In the genomic region with DNA sequence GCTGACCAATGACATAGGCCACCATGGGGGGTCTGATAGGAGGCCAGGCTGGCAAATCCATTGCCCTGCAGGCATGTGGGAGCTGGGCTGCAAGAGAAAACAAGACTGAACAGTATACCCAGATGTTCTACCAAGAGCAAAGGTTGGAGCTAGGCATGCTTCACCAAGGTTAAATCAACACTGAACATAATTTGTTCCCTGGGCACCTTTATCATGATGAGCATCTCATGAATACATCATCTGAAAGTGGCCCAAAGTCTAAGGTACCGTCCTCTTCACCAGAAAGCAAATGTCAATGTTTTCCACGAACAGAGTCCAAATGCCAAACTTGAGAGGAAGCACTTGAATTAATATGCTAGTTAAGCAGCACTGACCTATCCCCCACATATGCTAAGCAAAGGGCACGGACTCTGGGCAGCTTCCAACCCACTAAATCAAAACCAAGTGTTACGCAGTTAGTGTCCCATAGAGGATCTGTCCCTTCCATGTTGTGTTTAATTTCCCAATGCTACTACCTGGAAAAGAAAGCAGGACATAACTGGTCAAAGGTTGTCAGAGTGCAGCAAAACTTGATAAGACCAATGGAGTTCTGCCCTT, we compare ENCODE assay signal across 19 mouse cellular contexts.
"Had no signal": no experiment of that assay in that cellular context is flagged by ENCODE, and none has a peak within 500 bp of the region (broad histone marks: within the 10 kb centered on the region; RNA-seq: fewer than 3 reads in every experiment).

No protein-coding gene starts in this region.

- H3K4me1 ChIP-seq: intestine, embryonic 15.5 days; limb, embryonic 12.5 days; limb, embryonic 15.5 days; liver, embryonic 15.5 days; midbrain, embryonic 12.5 days; midbrain, embryonic 15.5 days; neural tube, embryonic 12.5 days; neural tube, embryonic 15.5 days had no signal

- H3K36me3 ChIP-seq: intestine, embryonic 15.5 days; limb, embryonic 12.5 days; limb, embryonic 15.5 days; liver, embryonic 15.5 days; midbrain, embryonic 12.5 days; midbrain, embryonic 15.5 days; neural tube, embryonic 12.5 days; neural tube, embryonic 15.5 days had no signal

- H3K4me3 ChIP-seq: intestine, embryonic 15.5 days; limb, embryonic 12.5 days; limb, embryonic 15.5 days; liver, embryonic 15.5 days; midbrain, embryonic 12.5 days; midbrain, embryonic 15.5 days; neural tube, embryonic 12.5 days; neural tube, embryonic 15.5 days had no signal

- H3K9ac ChIP-seq: intestine, embryonic 15.5 days; limb, embryonic 12.5 days; limb, embryonic 15.5 days; liver, embryonic 15.5 days; lung, embryonic 14.5 days; midbrain, embryonic 12.5 days; midbrain, embryonic 15.5 days; neural tube, embryonic 12.5 days; neural tube, embryonic 15.5 days had no signal

- H3K27me3 ChIP-seq: intestine, embryonic 15.5 days; limb, embryonic 12.5 days; limb, embryonic 15.5 days; liver, embryonic 15.5 days; midbrain, embryonic 12.5 days; midbrain, embryonic 15.5 days; neural tube, embryonic 12.5 days; neural tube, embryonic 15.5 days had no signal

- H3K27ac ChIP-seq: intestine, embryonic 15.5 days; kidney, postnatal 0 days; limb, embryonic 12.5 days; limb, embryonic 15.5 days; liver, embryonic 15.5 days; macrophage; midbrain, embryonic 12.5 days; midbrain, embryonic 15.5 days; neural tube, embryonic 12.5 days; neural tube, embryonic 15.5 days; stomach, postnatal 0 days had no signal

- DNase-seq: left cerebral cortex, postnatal 4 days; lung, embryonic 14.5 days; right cerebral cortex, adult 18-20 months; right cerebral cortex, postnatal 14 days; right cerebral cortex, postnatal 4 days; thymus, postnatal 25 days had no signal

- ATAC-seq: hindbrain, embryonic 16.5 days; intestine, embryonic 15.5 days; lung, postnatal 0 days; midbrain, embryonic 15.5 days had no signal

- H3K9me3 ChIP-seq: intestine, embryonic 15.5 days; limb, embryonic 12.5 days; limb, embryonic 15.5 days; liver, embryonic 15.5 days; midbrain, embryonic 12.5 days; midbrain, embryonic 15.5 days; neural tube, embryonic 15.5 days had no signal

- H3K4me2 ChIP-seq: intestine, embryonic 15.5 days; limb, embryonic 12.5 days; limb, embryonic 15.5 days; liver, embryonic 15.5 days; lung, embryonic 14.5 days; midbrain, embryonic 12.5 days; midbrain, embryonic 15.5 days; neural tube, embryonic 12.5 days; neural tube, embryonic 15.5 days had no signal
